In the genomic region with DNA sequence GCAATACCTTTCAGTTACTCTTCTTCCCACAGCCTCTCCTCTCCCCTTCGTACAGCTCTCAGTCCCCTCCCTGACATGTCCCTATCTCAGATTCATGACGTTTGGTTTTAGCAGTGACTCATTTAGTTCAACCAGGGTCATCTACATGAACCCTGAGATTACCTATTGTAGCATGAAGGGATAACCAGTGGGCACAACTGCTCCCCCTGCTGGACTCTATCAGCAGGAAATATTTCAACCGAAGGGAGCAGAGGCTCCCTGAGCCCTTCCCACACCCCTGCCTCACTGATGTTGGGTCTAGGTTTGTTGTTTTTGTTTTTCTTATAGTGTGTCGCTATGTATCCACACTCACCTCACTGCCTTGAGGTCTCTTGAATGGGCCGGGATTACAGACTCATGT, we compare ENCODE assay signal across 9 mouse cellular contexts.
DNase-seq lines count a peak whose midpoint lies in the region.
"Had no signal": no experiment of that assay in that cellular context is flagged by ENCODE, and none has a peak within 500 bp of the region (broad histone marks: within the 10 kb centered on the region; RNA-seq: fewer than 3 reads in every experiment).

No protein-coding gene starts in this region.

- H3K27me3 ChIP-seq in heart, embryonic 10.5 days (ENCODE audit: insufficient read depth, poor library complexity, severe bottlenecking) = no peaks in the 10 kb centered on the region
- H3K27me3 ChIP-seq: heart, embryonic 15.5 days had no signal

- 39% methylated on average over 5 of the region's 5 CpGs for WGBS in heart, embryonic 10.5 days

- intact Hi-C loops in heart, postnatal 10 days (cut with DNase I) = loop anchor here (5.0 kb wide), 1 partner anchor 128 kb away; no protein-coding TSS in a partner anchor

- DNase-seq in heart, postnatal 10 days = peak; percentile 29 to 48
- no peak for DNase-seq in heart, embryonic 10.5 days (ENCODE audit: low spot score)
- DNase-seq in right cerebral cortex, adult 2 months (ENCODE audit: low spot score in 2 of 2) = peak; percentile 28 to 29
- no peak for DNase-seq in right cerebral cortex, postnatal 25 days
- peak; percentile 8 for DNase-seq in c-Kit-positive CD71-negative TER-119-negative erythroid progenitor cells, embryonic 14.5 days (ENCODE audit: low read depth)
- DNase-seq in lung, postnatal 10 days = peak; percentile 8
- DNase-seq in adipocyte (ENCODE audit: low spot score) = no peak
- DNase-seq in ovary, postnatal 14 days (ENCODE audit: low spot score) = no peak

- no peaks in the 10 kb centered on the region for H3K36me3 ChIP-seq in heart, embryonic 10.5 days
- H3K36me3 ChIP-seq: heart, embryonic 15.5 days had no signal

- peaks cover 4% of the 10 kb centered on the region; the same call in 1 of the 2 replicates for H3K4me1 ChIP-seq in heart, embryonic 10.5 days

- no peak overlapping the region for H3K27ac ChIP-seq in heart, embryonic 10.5 days
- H3K27ac ChIP-seq: heart, embryonic 15.5 days had no signal

- no peak overlapping the region for H3K4me3 ChIP-seq in heart, embryonic 10.5 days
- H3K4me3 ChIP-seq: heart, embryonic 15.5 days had no signal

- no peaks in the 10 kb centered on the region for H3K9me3 ChIP-seq in heart, embryonic 10.5 days
- H3K9me3 ChIP-seq: heart, embryonic 15.5 days had no signal

Comparison
In these comparisons a context has a peak if more than half of its experiments do, and no peak if none do; other contexts are left out.
1. DNase-seq: peak in heart, postnatal 10 days (2 of 2), right cerebral cortex, adult 2 months (2 of 2), c-Kit-positive CD71-negative TER-119-negative erythroid progenitor cells, embryonic 14.5 days (single experiment) and lung, postnatal 10 days (single experiment); none in heart, embryonic 10.5 days (single experiment), right cerebral cortex, postnatal 25 days (single experiment), adipocyte (single experiment) and ovary, postnatal 14 days (single experiment).